Mouse (Mus musculus): ENCODE measurements around the gene Gldc. TPM values are rescaled to one million over a fixed set of nuclear protein-coding genes. Genes with fewer than 3 reads are reported as not detected.

Gldc gene
- polyA plus RNA-seq, 1 experiment: 5.4 TPM

- H3K27ac ChIP-seq (ENCODE audit: control insufficient read depth, insufficient read depth, low read depth, low read length, poor library complexity): no peak overlapping the region
- no peak overlapping the region for H3K4me3 ChIP-seq (replicated peaks; ENCODE audit: control insufficient read depth, low read depth, low read length)
- TF ChIP-seq CTCF (IDR thresholded peaks at IDR 0.05; ENCODE audit: control insufficient read depth, insufficient read depth, low read length) (no peak), POLR2A (IDR thresholded peaks at IDR 0.05; ENCODE audit: borderline replicate concordance, control insufficient read depth, low read depth, low read length) (no peak)
- no peaks in the 10 kb centered on the region; the same call in 1 of the 2 replicates for H3K4me1 ChIP-seq (ENCODE audit: control insufficient read depth, insufficient read depth, low read length)
- 91% methylated on average over 3 of the region's 3 CpGs for WGBS
Measured at GRCm38 (mm10) chr19:30111421-30111820, 63.8 kb downstream of the Gldc start.

DNA sequence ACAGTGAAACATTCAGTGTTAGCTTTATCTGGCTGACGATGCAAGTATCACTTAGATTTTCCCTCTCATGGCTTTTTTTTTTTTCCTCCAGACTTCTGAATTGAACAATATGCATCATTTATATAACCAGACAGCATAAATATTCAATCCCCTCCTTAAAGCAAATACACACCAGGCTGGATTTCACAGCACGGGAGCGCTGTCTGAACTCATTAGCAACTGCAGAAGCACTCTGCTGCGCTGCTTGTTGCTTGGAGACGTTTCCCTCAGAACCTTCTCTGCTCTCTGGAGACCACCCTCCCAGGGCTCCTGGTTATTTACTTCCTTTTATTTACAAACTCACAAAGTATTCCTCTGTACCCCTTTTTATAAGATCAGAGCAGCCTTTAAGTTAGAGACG lies 66.1 kb downstream of the Gldc start:
- no peak overlapping the region for H3K27ac ChIP-seq (ENCODE audit: control insufficient read depth, insufficient read depth, low read depth, low read length, poor library complexity)
- TF ChIP-seq POLR2A (IDR thresholded peaks at IDR 0.05; ENCODE audit: borderline replicate concordance, control insufficient read depth, low read depth, low read length): no peak
- no peak overlapping the region for H3K4me3 ChIP-seq (replicated peaks; ENCODE audit: control insufficient read depth, low read depth, low read length)
- 88% methylated on average over 6 of the region's 6 CpGs for WGBS
- no peaks in the 10 kb centered on the region; the same call in 1 of the 2 replicates for H3K4me1 ChIP-seq (ENCODE audit: control insufficient read depth, insufficient read depth, low read length)

GRCm38 (mm10) chr19:30108616-30109015 lies 66.6 kb downstream of the Gldc start:
- no peak overlapping the region for H3K4me3 ChIP-seq (replicated peaks; ENCODE audit: control insufficient read depth, low read depth, low read length)
- no peaks in the 10 kb centered on the region; the same call in 1 of the 2 replicates for H3K4me1 ChIP-seq (ENCODE audit: control insufficient read depth, insufficient read depth, low read length)
- TF ChIP-seq CTCF (IDR thresholded peaks at IDR 0.05; ENCODE audit: control insufficient read depth, insufficient read depth, low read length) (no peak), POLR2A (IDR thresholded peaks at IDR 0.05; ENCODE audit: borderline replicate concordance, control insufficient read depth, low read depth, low read length) (no peak)
- H3K27ac ChIP-seq (ENCODE audit: control insufficient read depth, insufficient read depth, low read depth, low read length, poor library complexity): no peak overlapping the region

GRCm38 (mm10) chr19:30107221-30107845 lies 67.9 kb downstream of the Gldc start:
- TF ChIP-seq POLR2A (IDR thresholded peaks at IDR 0.05; ENCODE audit: borderline replicate concordance, control insufficient read depth, low read depth, low read length): no peak
- TF ChIP-seq CTCF (IDR thresholded peaks at IDR 0.05; ENCODE audit: control insufficient read depth, insufficient read depth, low read length): no peak
- Histone ChIP-seq H3K4me1 (ENCODE audit: control insufficient read depth, insufficient read depth, low read length) (no peaks in the 10 kb centered on the region; the same call in 1 of the 2 replicates), H3K4me3 (replicated peaks; ENCODE audit: control insufficient read depth, low read depth, low read length) (no peak overlapping the region), H3K27ac (ENCODE audit: control insufficient read depth, insufficient read depth, low read depth, low read length, poor library complexity) (no peak overlapping the region)
- WGBS: 66% methylated on average over 10 of the region's 10 CpGs

- Histone ChIP-seq H3K27ac (ENCODE audit: control insufficient read depth, insufficient read depth, low read depth, low read length, poor library complexity) (no peak overlapping the region), H3K4me3 (replicated peaks; ENCODE audit: control insufficient read depth, low read depth, low read length) (no peak overlapping the region), H3K4me1 (ENCODE audit: control insufficient read depth, insufficient read depth, low read length) (no peaks in the 10 kb centered on the region; the same call in 1 of the 2 replicates)
- TF ChIP-seq POLR2A (IDR thresholded peaks at IDR 0.05; ENCODE audit: borderline replicate concordance, control insufficient read depth, low read depth, low read length) (no peak), CTCF (IDR thresholded peaks at IDR 0.05; ENCODE audit: control insufficient read depth, insufficient read depth, low read length) (no peak)
- 72% methylated on average over 6 of the region's 6 CpGs for WGBS
Measured at GRCm38 (mm10) chr19:30105045-30105842, 70.0 kb downstream of the Gldc start.

DNA sequence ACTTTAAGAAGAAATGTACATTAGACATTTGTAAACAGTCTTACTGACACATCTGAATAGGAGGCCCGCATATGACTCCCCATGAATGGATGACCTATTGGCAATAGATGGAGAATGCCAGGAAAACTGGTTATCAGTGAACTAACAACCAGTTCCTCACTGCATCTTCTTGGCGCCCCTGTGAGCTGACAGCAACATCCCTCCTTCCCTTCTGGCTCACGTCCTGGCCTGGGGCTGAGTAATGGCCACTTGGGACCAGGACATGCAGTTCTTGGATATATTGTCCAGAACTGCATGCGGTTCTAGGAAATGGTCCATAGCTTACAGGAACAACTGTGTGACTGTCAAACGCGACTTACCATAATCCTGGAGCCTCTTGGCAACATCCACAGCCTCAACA lies 72.6 kb downstream of the Gldc start:
- WGBS: 77% methylated on average over 6 of the region's 6 CpGs
- TF ChIP-seq CTCF (IDR thresholded peaks at IDR 0.05; ENCODE audit: control insufficient read depth, insufficient read depth, low read length) (no peak), POLR2A (IDR thresholded peaks at IDR 0.05; ENCODE audit: borderline replicate concordance, control insufficient read depth, low read depth, low read length) (no peak)

GRCm38 (mm10) chr19:30100571-30100970 lies 74.7 kb downstream of the Gldc start:
- H3K27ac ChIP-seq (ENCODE audit: control insufficient read depth, insufficient read depth, low read depth, low read length, poor library complexity): no peak overlapping the region

More for the DNA sequence above, 72.6 kb downstream of the Gldc start:
- Histone ChIP-seq H3K27ac (ENCODE audit: control insufficient read depth, insufficient read depth, low read depth, low read length, poor library complexity) (no peak overlapping the region), H3K4me3 (replicated peaks; ENCODE audit: control insufficient read depth, low read depth, low read length) (no peak overlapping the region), H3K4me1 (ENCODE audit: control insufficient read depth, insufficient read depth, low read length) (no peaks in the 10 kb centered on the region; the same call in 1 of the 2 replicates)

GRCm38 (mm10) chr19:30097039-30097438 lies 78.2 kb downstream of the Gldc start:
- no peak for TF ChIP-seq POLR2A (IDR thresholded peaks at IDR 0.05; ENCODE audit: borderline replicate concordance, control insufficient read depth, low read depth, low read length)
- Histone ChIP-seq H3K27ac (ENCODE audit: control insufficient read depth, insufficient read depth, low read depth, low read length, poor library complexity) (no peak overlapping the region), H3K4me1 (ENCODE audit: control insufficient read depth, insufficient read depth, low read length) (no peaks in the 10 kb centered on the region), H3K4me3 (replicated peaks; ENCODE audit: control insufficient read depth, low read depth, low read length) (no peak overlapping the region)
- WGBS: 91% methylated on average over 4 of the region's 4 CpGs

More at GRCm38 (mm10) chr19:30100571-30100970, 74.7 kb downstream of the Gldc start:
- WGBS: 85% methylated on average over 12 of the region's 12 CpGs
- no peak for TF ChIP-seq POLR2A (IDR thresholded peaks at IDR 0.05; ENCODE audit: borderline replicate concordance, control insufficient read depth, low read depth, low read length)
- no peak for TF ChIP-seq CTCF (IDR thresholded peaks at IDR 0.05; ENCODE audit: control insufficient read depth, insufficient read depth, low read length)
- H3K4me1 ChIP-seq (ENCODE audit: control insufficient read depth, insufficient read depth, low read length): no peaks in the 10 kb centered on the region
- no peak overlapping the region for H3K4me3 ChIP-seq (replicated peaks; ENCODE audit: control insufficient read depth, low read depth, low read length)

All from bone marrow, adult 2 months (tissue).